Mouse (Mus musculus): ENCODE data around the gene Nit1.
"Not testable (repeated sequence)": the region's sequence is repeated elsewhere in the genome, so short reads cannot be mapped to it uniquely, and the experiment has no call there.

DNA sequence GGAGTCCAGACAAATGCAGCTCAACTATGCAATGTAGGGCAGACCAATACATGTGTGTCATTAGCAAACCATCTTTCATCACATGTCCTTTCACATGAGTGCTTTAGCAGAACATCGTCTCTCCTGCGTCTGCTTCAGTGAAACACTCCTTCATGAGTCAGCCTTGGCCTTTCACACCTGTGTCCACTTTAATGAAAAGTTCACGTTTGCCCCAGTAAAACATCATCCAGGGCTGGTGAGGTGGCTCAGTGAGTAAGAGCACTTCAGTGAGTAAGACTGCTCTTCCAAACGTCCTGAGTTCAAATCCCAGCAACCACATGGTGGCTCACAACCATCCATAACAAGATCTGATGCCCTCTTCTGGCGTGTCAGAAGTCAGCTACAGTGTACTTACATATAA, 39.3 kb downstream of the Nit1 start:
- TF ChIP-seq CTCF (IDR thresholded peaks at IDR 0.05; ENCODE audit: borderline replicate concordance, insufficient read depth, low read length); POLR2A (IDR thresholded peaks at IDR 0.05; ENCODE audit: low read depth, low read length): not testable (repeated sequence)
